Mouse (Mus musculus) CH12.LX (cell line): ENCODE results near the gene Dlgap1. TPM values are rescaled to one million over a fixed set of nuclear protein-coding genes. Genes with fewer than 3 reads are reported as not detected.
A peak's percentile ranks its signal among the peaks of the same experiment; 100 is the strongest.

Experiments used
- DNase-seq: peaks from one replicate; pipeline ENCODE4 v3.0.0-alpha.2; 2013; ENCODE audit errors: extremely low read depth
- H3K27ac ChIP-seq: 2 replicates; pipeline ENCODE4 v1.5.1; 2012; ENCODE audit warnings: low read depth, mild to moderate bottlenecking, control low read depth, moderate library complexity; ENCODE audit not compliant: insufficient read depth
- H3K27me3 ChIP-seq: replicated peaks from 2 replicates; pipeline ENCODE3; 2012; ENCODE audit warnings: inconsistent platforms
- H3K36me3 ChIP-seq, 2 experiments: replicated peaks in 1 of 2; 2 replicates each; pipeline versions ENCODE3 to v1.6.1; 2012; ENCODE audit warnings: inconsistent platforms in 1 of 2, low read length in 1 of 2, mild to moderate bottlenecking in 1 of 2, mixed read lengths in 1 of 2, moderate library complexity in 1 of 2; ENCODE audit not compliant: control insufficient read depth in 1 of 2, insufficient read depth in 1 of 2
- H3K4me1 ChIP-seq, 2 experiments: 2 replicates each; pipeline ENCODE4 v1.6.1; 2012; ENCODE audit warnings: inconsistent platforms in 1 of 2, moderate library complexity in 1 of 2; ENCODE audit not compliant: insufficient read depth in 2 of 2, control insufficient read depth in 1 of 2
- H3K4me2 ChIP-seq: 2 replicates; pipeline ENCODE4 v1.6.1; 2012; ENCODE audit warnings: low read depth, mild to moderate bottlenecking, control low read depth; ENCODE audit not compliant: poor library complexity, insufficient read depth, severe bottlenecking
- H3K4me3 ChIP-seq, 3 experiments: fragments of 150-350 bp in 1 of 3; sonication (generic) in 1 of 3; replicated peaks in 1 of 3; 2 replicates each; pipeline versions ENCODE3 to v1.5.1; 2011 to 2012; ENCODE audit warnings: low read depth in 2 of 3, low read length in 2 of 3, mild to moderate bottlenecking in 2 of 3, moderate library complexity in 2 of 3, control low read depth in 1 of 3, improper control_type of control experiment in 1 of 3, inconsistent platforms in 1 of 3, mixed read lengths in 1 of 3; ENCODE audit not compliant: poor library complexity in 1 of 3
- H3K79me2 ChIP-seq: replicated peaks from 2 replicates; pipeline ENCODE4 v1.6.1; 2012; ENCODE audit warnings: mild to moderate bottlenecking, moderate library complexity; ENCODE audit not compliant: control insufficient read depth, poor library complexity, insufficient read depth, severe bottlenecking; ENCODE audit errors: extremely low read depth
- H3K9ac ChIP-seq: 2 replicates; pipeline ENCODE4 v1.6.1; 2012; ENCODE audit warnings: low read depth, mild to moderate bottlenecking, control low read depth, moderate library complexity; ENCODE audit not compliant: insufficient read depth
- H3K9me3 ChIP-seq: replicated peaks from 2 replicates; pipeline ENCODE3; 2012; ENCODE audit warnings: low read length, inconsistent platforms, mixed read lengths
- BHLHE40 ChIP-seq: IDR thresholded peaks from 2 replicates; pipeline ENCODE4 v1.6.1; 2011; ENCODE audit warnings: mild to moderate bottlenecking, low read depth, low read length, improper control_type of control experiment
- CHD1 ChIP-seq: IDR thresholded peaks from 2 replicates; pipeline ENCODE4 v1.6.1; 2012; ENCODE audit warnings: low read depth, low read length, improper control_type of control experiment, inconsistent platforms
- CTCF ChIP-seq, 2 experiments: IDR thresholded peaks in 1 of 2; conservative IDR thresholded peaks in 1 of 2; 2 replicates each; pipeline ENCODE4 v1.5.1; 2011 to 2012; ENCODE audit warnings: low read depth in 2 of 2, low read length in 2 of 2, improper control_type of control experiment in 1 of 2, inconsistent platforms in 1 of 2, mild to moderate bottlenecking in 1 of 2, moderate library complexity in 1 of 2
- E2F4 ChIP-seq: IDR thresholded peaks from 2 replicates; pipeline ENCODE4 v1.6.1; 2011; ENCODE audit warnings: low read depth, low read length, improper control_type of control experiment; ENCODE audit not compliant: insufficient replicate concordance
- IRF4 ChIP-seq: IDR thresholded peaks from 2 replicates; pipeline ENCODE4 v1.6.1; 2014; ENCODE audit warnings: low read depth, mild to moderate bottlenecking, inconsistent platforms, low read length, improper control_type of control experiment
- JUND ChIP-seq: conservative IDR thresholded peaks from 2 replicates; pipeline ENCODE4 v1.6.1; 2011; ENCODE audit warnings: low read depth, low read length, improper control_type of control experiment
- KAT2A ChIP-seq: IDR thresholded peaks from 2 replicates; pipeline ENCODE4 v1.6.1; 2012; ENCODE audit warnings: low read length, improper control_type of control experiment, inconsistent platforms; ENCODE audit not compliant: insufficient replicate concordance
- MAFK ChIP-seq: IDR thresholded peaks from 2 replicates; pipeline ENCODE4 v1.6.1; 2011; ENCODE audit warnings: low read length, improper control_type of control experiment; ENCODE audit not compliant: insufficient replicate concordance
- MAX ChIP-seq: IDR thresholded peaks from 2 replicates; pipeline ENCODE4 v1.6.1; 2011; ENCODE audit warnings: low read length, improper control_type of control experiment
- MXI1 ChIP-seq: IDR thresholded peaks from 2 replicates; pipeline ENCODE4 v1.6.1; 2011; ENCODE audit warnings: mild to moderate bottlenecking, low read depth, low read length, improper control_type of control experiment
- MYC ChIP-seq: IDR thresholded peaks from 2 replicates; pipeline ENCODE4 v1.6.1; 2011; ENCODE audit warnings: low read depth, mild to moderate bottlenecking, improper control_type of control experiment, low read length
- NELFE ChIP-seq: IDR thresholded peaks from 2 replicates; pipeline ENCODE4 v1.6.1; 2011; ENCODE audit warnings: low read depth, low read length, improper control_type of control experiment
- PAX5 ChIP-seq: IDR thresholded peaks from 2 replicates; pipeline ENCODE4 v1.6.1; 2012; ENCODE audit warnings: low read length, inconsistent platforms, mixed read lengths
- POLR2A ChIP-seq: IDR thresholded peaks from 2 replicates; pipeline ENCODE4 v1.6.1; 2011; ENCODE audit warnings: low read depth, mild to moderate bottlenecking, improper control_type of control experiment, low read length
- RAD21 ChIP-seq: IDR thresholded peaks from 2 replicates; pipeline ENCODE4 v1.6.1; 2011; ENCODE audit warnings: low read depth, mild to moderate bottlenecking, low read length, improper control_type of control experiment, moderate library complexity
- SIN3A ChIP-seq: IDR thresholded peaks from 2 replicates; pipeline ENCODE4 v1.6.1; 2012; ENCODE audit warnings: low read length, improper control_type of control experiment, inconsistent platforms
- SMC3 ChIP-seq: IDR thresholded peaks from 2 replicates; pipeline ENCODE4 v1.6.1; 2011; ENCODE audit warnings: low read depth, low read length, improper control_type of control experiment
- TCF12 ChIP-seq: IDR thresholded peaks from 2 replicates; pipeline ENCODE4 v1.6.1; 2014; ENCODE audit warnings: low read depth, mild to moderate bottlenecking, inconsistent platforms, low read length, improper control_type of control experiment
- UBTF ChIP-seq: IDR thresholded peaks from 2 replicates; pipeline ENCODE4 v1.6.1; 2012; ENCODE audit warnings: low read depth, mild to moderate bottlenecking, inconsistent platforms, low read length, improper control_type of control experiment, moderate library complexity
- USF1 ChIP-seq: IDR thresholded peaks from 2 replicates; pipeline ENCODE4 v1.6.1; 2014; ENCODE audit warnings: low read depth, mild to moderate bottlenecking, inconsistent platforms, low read length, improper control_type of control experiment
- USF2 ChIP-seq: conservative IDR thresholded peaks from 2 replicates; pipeline ENCODE4 v1.6.1; 2011; ENCODE audit warnings: low read depth, low read length, improper control_type of control experiment
- ZC3H11A ChIP-seq: IDR thresholded peaks from 2 replicates; pipeline ENCODE4 v1.6.1; 2012; ENCODE audit warnings: low read depth, mild to moderate bottlenecking, inconsistent platforms, low read length, improper control_type of control experiment
- ZKSCAN1 ChIP-seq: IDR thresholded peaks from 2 replicates; pipeline ENCODE4 v1.6.1; 2012; ENCODE audit warnings: low read depth, inconsistent platforms, low read length, improper control_type of control experiment, borderline replicate concordance
- ZNF384 ChIP-seq: IDR thresholded peaks from 2 replicates; pipeline ENCODE4 v1.6.1; 2012; ENCODE audit warnings: low read depth, low read length, improper control_type of control experiment, inconsistent platforms
- dilution Hi-C: fragments of 300-500 bp; cut with MboI; formaldehyde crosslinking; loops from 2 replicates; pipeline ENCODE4 v1.14.3; 2020; ENCODE audit warnings: low sequenced_read_pairs; ENCODE audit not compliant: extremely low pct_unique_long_range_greater_than_20kb, extremely low pct_ligation_motif_present
- in situ Hi-C: fragments of 300-500 bp; cut with MboI; formaldehyde crosslinking; loops from 3 replicates; pipeline ENCODE4 v1.14.3; 2019; ENCODE audit warnings: low sequenced_read_pairs, low pct_ligation_motif_present, low pct_unique_long_range_greater_than_20kb, mixed read lengths
- polyA plus RNA-seq: library from polyadenylated mRNA; unstranded; fragments of >175 nt; gene quantifications from 2 replicates; pipeline ENCODE4 v1.2.1, GENCODE M21; 2012; ENCODE audit warnings: low read depth; ENCODE audit not compliant: insufficient read length
- total RNA-seq, 2 experiments: library from RNA; depleted of rRNA; stranded (reverse); fragments of 300-350 nt in 1 of 2; fragments of >200 nt in 1 of 2; gene quantifications; 2 replicates each; pipeline ENCODE4 v1.2.3; 2012 to 2014

Gene Dlgap1
- total and polyA plus RNA-seq, 3 experiments = 0.51 to 2.7 (median 1.2) TPM

DNA sequence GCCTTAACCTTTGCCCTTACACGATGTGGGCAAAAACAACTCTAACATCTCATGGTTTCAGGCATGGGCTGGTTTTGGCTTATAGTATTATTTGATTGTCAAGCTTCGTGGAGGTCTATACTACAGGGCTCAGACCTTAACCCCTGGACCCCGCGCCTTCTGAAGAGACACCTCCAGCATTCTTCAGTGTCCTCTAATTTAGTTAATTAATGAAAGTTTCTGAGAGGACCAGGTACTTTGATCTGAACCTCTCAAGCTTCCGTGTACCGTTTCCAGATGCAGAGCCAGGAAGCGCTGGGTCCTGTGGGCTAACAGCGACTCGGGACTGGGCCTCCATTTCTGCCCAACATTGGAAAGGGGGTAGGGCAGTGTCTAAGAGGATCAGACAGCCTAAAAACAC, 785.2 kb downstream of the Dlgap1 start:
- no peak overlapping the region for H3K4me3 ChIP-seq
- TF ChIP-seq CTCF (conservative IDR thresholded peaks at IDR 0.05 in 1 of 2, IDR thresholded peaks at IDR 0.05 in 1 of 2; ENCODE audit: low read depth in 2 of 2, low read length in 2 of 2) = no peak
- no peak for TF ChIP-seq ZC3H11A
- no peak for TF ChIP-seq NELFE
- no peak for TF ChIP-seq TCF12
- TF ChIP-seq MXI1 = no peak
- TF ChIP-seq RAD21 = no peak
- no peak for TF ChIP-seq ZNF384
- TF ChIP-seq KAT2A = no peak
- no peak for TF ChIP-seq CHD1
- TF ChIP-seq USF2 = no peak
- TF ChIP-seq POLR2A = no peak
- no peak for TF ChIP-seq IRF4
- no peak for TF ChIP-seq E2F4
- TF ChIP-seq MAFK = no peak
- TF ChIP-seq PAX5 = no peak
- no peak for TF ChIP-seq UBTF
- TF ChIP-seq MYC = no peak
- in situ Hi-C loops (loop anchor here (10.0 kb wide), 1 partner anchor 191 kb away; no protein-coding TSS in a partner anchor), dilution Hi-C loops (no loop called here)
- no peak overlapping the region for H3K27ac ChIP-seq
- H3K9ac ChIP-seq = no peak overlapping the region
- no peaks in the 10 kb centered on the region for H3K27me3 ChIP-seq
- no peak for DNase-seq
- no peaks in the 10 kb centered on the region for H3K9me3 ChIP-seq
- no peak overlapping the region for H3K4me2 ChIP-seq
- peaks cover 3 to 20% of the 10 kb centered on the region in 2 experiments; a peak in 3 of 4 replicates for H3K4me1 ChIP-seq
- H3K79me2 ChIP-seq = no peaks in the 10 kb centered on the region
- H3K36me3 ChIP-seq = no peaks in the 10 kb centered on the region

- dilution Hi-C loops = no loop called here
- H3K27me3 ChIP-seq = no peaks in the 10 kb centered on the region
- H3K9ac ChIP-seq = no peak overlapping the region
- no peak overlapping the region for H3K27ac ChIP-seq
- H3K4me1 ChIP-seq = peaks cover 3 to 20% of the 10 kb centered on the region in 2 experiments; a peak in 3 of 4 replicates
- H3K36me3 ChIP-seq = no peaks in the 10 kb centered on the region
- no peak overlapping the region for H3K4me3 ChIP-seq
- peak overlapping the region; percentile 97 for H3K4me2 ChIP-seq
- no peak for DNase-seq
- H3K79me2 ChIP-seq = no peaks in the 10 kb centered on the region
- in situ Hi-C loops = loop anchor here (10.0 kb wide), 1 partner anchor 190 kb away; no protein-coding TSS in a partner anchor
- TF ChIP-seq RAD21 (no peak), PAX5 (no peak), CHD1 (no peak), BHLHE40 (no peak), ZKSCAN1 (no peak), ZNF384 (no peak), IRF4 (no peak), SIN3A (no peak), USF1 (no peak), JUND (no peak), MAX (no peak), SMC3 (no peak), ZC3H11A (no peak)
- no peaks in the 10 kb centered on the region for H3K9me3 ChIP-seq
These were observed 785.8 kb downstream of the Dlgap1 start for GRCm38 (mm10) chr17:70754638-70755037.
